Mouse (Mus musculus) liver, adult 2 months (tissue): Measurements from ENCODE around the gene Cckbr.

Experiments
- CTCF ChIP-seq: fragments of 200-500 bp; IDR thresholded peaks from 2 replicates; pipeline ENCODE4 v1.5.1; 2011; ENCODE audit warnings: low read depth, low read length, control low read depth
- POLR2A ChIP-seq: fragments of 200-500 bp; IDR thresholded peaks from 2 replicates; pipeline ENCODE4 v1.6.1; 2011; ENCODE audit warnings: low read length, control low read depth; ENCODE audit not compliant: insufficient read depth; ENCODE audit errors: extremely low read depth

DNA sequence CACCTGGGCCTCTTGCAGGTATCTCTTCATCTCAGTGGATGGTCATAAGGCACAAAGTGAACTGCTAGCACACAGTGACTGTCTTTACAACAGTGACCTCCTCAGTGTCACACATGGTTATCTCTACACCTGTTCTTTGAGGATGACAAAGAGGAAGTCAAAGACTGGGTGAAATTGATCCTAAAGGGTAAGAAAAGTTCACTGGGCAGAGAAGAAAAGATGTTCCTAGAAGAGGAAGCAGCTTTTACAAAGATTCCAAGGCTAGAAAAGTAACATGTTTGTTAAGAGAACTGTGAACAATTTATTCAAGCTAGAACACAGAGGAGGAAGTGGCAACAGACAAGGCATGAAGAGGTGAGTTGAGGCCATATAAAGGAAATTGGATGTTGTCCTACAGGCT lies 29.4 kb upstream of the Cckbr start:
- TF ChIP-seq CTCF (no peak), POLR2A (no peak)
